Mouse (Mus musculus) adrenal gland, adult 2 months (tissue): ENCODE results near the gene Fam19a3. TPM values are rescaled to one million over a fixed set of nuclear protein-coding genes. Genes with fewer than 3 reads are reported as not detected.

Experiments used
- DNase-seq: peaks from one replicate; pipeline ENCODE4 v3.0.0; 2021
- polyA plus RNA-seq: library from polyadenylated mRNA; depleted of rRNA; stranded (reverse); fragments of >200 nt; gene quantifications from 2 replicates; pipeline ENCODE4 v1.2.3, GENCODE M21; 2012
- total RNA-seq, 2 experiments: library from RNA; stranded (reverse); gene quantifications; 2 replicates each; pipeline ENCODE4 v1.2.3; 2021

Fam19a3 gene
- total and polyA plus RNA-seq, 3 experiments, result 0.43 to 2.1 (median 1.3) TPM

GRCm38 (mm10) chr3:104792360-104793270, 11.0 kb upstream of the Fam19a3 start:
- no peak for DNase-seq

- DNase-seq, result no peak
Observed at GRCm38 (mm10) chr3:104791671-104792070, 10.0 kb upstream of the Fam19a3 start.

GRCm38 (mm10) chr3:104791017-104791416, 9.4 kb upstream of the Fam19a3 start:
- DNase-seq, result no peak

GRCm38 (mm10) chr3:104790401-104790937, 8.8 kb upstream of the Fam19a3 start:
- DNase-seq, result peak; percentile 26

- peak; percentile 67 for DNase-seq
Observed at GRCm38 (mm10) chr3:104789822-104790221, 8.2 kb upstream of the Fam19a3 start.

- no peak for DNase-seq
Observed at GRCm38 (mm10) chr3:104789312-104789605, 7.6 kb upstream of the Fam19a3 start.

- peak; percentile 92 for DNase-seq
Observed at GRCm38 (mm10) chr3:104788561-104789311, 7.1 kb upstream of the Fam19a3 start.

GRCm38 (mm10) chr3:104788075-104788474, 6.4 kb upstream of the Fam19a3 start, which contains the start of gene Rhoc:
TSS of gene Rhoc (plus strand) at chr3:104788375.
- DNase-seq, result no peak

GRCm38 (mm10) chr3:104785284-104785683, 3.6 kb upstream of the Fam19a3 start:
- DNase-seq, result no peak

- DNase-seq, result no peak
Observed at GRCm38 (mm10) chr3:104783971-104784500, 2.4 kb upstream of the Fam19a3 start.

GRCm38 (mm10) chr3:104782061-104782681, 531 bp upstream of the Fam19a3 start:
- DNase-seq, result peak; percentile 84

- peak; percentile 79 for DNase-seq
Observed at GRCm38 (mm10) chr3:104780561-104781420, 849 bp downstream of the Fam19a3 start, which contains the start of gene Ppm1j. TSS of gene Ppm1j (plus strand) at chr3:104781056.

- DNase-seq, result peak; percentile 50
Observed at GRCm38 (mm10) chr3:104779949-104780348, 1.7 kb downstream of the Fam19a3 start.

GRCm38 (mm10) chr3:104777342-104777741, 4.3 kb downstream of the Fam19a3 start:
- DNase-seq, result no peak

- no peak for DNase-seq
Observed at GRCm38 (mm10) chr3:104773301-104773700, 8.3 kb downstream of the Fam19a3 start.

- no peak for DNase-seq
Observed at GRCm38 (mm10) chr3:104771460-104771859, 10.2 kb downstream of the Fam19a3 start.

GRCm38 (mm10) chr3:104770918-104771317, 10.7 kb downstream of the Fam19a3 start:
- no peak for DNase-seq

- DNase-seq, result peak; percentile 60
Observed at GRCm38 (mm10) chr3:104770035-104770434, 11.6 kb downstream of the Fam19a3 start.

- no peak for DNase-seq
Observed at GRCm38 (mm10) chr3:104769135-104769534, 12.5 kb downstream of the Fam19a3 start.

- DNase-seq, result no peak
Observed at GRCm38 (mm10) chr3:104767716-104768115, 13.9 kb downstream of the Fam19a3 start.

- no peak for DNase-seq
Observed at GRCm38 (mm10) chr3:104767141-104767540, 14.5 kb downstream of the Fam19a3 start.
